Mouse (Mus musculus) urinary bladder, postnatal 36 days (tissue): ENCODE results near the gene Jag2.

ENCODE experiments used
- DNase-seq, 2 experiments: peaks; one replicate each; pipeline ENCODE4 v3.0.0; 2022; ENCODE audit warnings: low spot score in 2 of 2, mixed read lengths in 1 of 2

Gene Jag2

DNA sequence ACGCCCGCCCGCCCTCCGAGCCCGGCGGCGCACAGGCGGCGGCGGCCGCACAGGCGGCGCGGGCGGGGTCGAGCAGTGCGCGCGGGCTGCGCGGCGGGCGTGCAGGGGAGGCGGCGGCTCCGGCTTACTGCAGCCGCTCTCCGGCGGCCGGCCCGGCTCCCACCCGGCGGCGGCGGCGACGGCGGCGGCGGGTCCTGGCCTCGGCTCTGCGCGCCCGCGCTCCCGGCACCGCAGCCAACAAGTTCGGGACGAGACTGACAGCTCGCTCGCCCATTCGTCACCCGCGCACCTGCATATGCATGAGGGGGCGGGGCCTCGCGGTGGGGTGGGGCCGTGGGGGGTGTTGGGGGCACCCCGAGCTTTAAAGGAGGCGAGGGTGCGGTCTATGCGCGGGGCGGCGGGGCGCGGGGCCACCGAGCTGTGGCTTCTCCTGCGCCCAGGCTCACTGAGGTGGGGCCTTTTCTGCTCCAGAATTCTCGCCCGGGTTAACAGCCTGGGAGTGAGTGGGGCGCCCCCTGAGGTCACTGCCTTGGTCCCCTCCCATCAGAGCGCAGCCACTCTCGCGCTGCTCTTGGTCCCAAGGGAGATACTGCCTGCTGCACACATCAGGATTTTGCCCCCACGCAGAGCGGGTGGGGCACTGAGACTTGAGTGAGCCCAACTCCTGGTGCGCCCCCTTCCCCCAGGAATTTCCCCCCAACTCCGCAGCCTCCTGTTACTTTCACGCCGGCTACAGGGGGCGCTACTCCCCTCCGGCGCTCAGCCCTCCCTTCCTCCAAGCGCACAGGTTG, at the start of gene Jag2:
Gene Jag2 (minus strand): TSS at position 215 of the 791 bp plus-strand sequence.
- DNase-seq = peak in 1 of 2 experiments; percentile 68

DNA sequence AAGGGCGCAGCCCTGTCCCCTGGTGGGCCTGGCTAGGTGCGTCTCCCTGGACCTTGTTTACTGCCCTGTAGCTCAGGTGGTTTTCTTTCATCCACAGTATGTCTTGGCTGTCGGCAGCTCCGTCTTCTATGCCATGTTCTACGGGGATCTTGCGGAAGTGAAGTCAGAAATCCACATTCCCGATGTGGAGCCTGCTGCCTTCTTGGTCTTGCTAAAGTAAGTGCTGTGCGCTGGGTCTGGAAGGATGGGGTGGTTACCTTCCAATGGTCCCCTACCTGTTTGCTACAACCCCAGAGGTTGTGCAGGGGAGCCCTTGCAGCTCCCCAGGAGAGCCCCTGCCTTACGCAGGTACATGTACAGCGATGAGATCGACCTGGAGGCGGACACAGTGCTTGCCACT, 47.6 kb upstream of the Jag2 start:
- DNase-seq = no peak

DNA sequence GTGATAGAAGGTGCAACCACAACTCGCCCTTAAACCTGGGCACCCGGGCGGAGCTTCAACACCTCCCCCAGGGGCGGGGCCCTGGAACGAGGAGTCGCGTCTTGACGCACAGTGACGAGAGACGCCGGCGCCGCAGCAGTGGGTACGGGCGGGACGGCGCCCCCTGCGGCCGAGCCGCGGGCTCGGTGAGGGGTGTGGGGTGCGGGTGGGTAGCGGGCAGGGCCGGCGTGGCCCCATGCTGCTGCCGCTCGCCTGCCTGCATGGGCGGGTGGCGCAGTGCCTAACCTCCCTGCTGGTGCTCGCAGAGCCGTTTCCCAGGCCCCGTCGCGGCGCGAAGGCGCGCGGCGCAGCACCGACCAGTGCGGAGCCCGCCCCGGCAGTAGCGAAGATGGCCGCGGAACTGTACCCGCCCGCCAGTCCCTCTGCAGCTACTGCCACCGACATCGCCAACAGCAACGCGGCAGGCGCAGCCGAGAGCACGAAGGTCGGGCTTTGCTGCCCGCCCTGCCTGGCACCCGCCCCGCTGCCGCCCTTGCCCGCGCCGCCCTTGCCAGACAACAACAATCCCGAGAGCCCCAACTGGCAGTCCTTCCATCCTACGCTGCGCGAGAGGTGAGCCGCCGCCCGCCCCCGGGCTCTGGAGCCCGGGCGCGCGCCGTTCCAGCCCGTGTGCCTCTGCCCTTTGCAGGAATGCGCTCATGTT, 46.9 kb upstream of the Jag2 start, which contains the start of gene Btbd6:
Gene Btbd6 (plus strand): TSS at position 112 of the 703 bp plus-strand sequence.
- DNase-seq = peak; percentile 85 to 90

DNA sequence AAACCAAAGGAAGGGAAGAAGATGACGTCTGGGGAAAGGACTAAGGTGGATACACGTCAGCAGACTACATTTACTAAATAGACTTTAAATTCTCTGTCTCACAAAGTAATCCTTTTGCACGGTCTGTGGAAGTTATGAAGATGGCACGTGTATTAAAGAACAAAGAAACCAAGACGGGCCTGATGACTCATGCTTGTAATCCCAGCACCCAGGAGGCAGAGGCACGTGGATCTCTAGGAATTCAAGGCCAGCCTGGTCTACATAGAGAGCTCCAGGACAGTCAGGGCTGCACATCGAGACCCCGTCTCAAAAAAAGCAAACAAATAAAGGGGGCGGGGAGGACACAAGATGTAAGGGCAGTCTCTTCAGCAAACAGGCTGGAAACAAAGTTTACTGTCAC, 45.2 kb upstream of the Jag2 start:
- no peak for DNase-seq

DNA sequence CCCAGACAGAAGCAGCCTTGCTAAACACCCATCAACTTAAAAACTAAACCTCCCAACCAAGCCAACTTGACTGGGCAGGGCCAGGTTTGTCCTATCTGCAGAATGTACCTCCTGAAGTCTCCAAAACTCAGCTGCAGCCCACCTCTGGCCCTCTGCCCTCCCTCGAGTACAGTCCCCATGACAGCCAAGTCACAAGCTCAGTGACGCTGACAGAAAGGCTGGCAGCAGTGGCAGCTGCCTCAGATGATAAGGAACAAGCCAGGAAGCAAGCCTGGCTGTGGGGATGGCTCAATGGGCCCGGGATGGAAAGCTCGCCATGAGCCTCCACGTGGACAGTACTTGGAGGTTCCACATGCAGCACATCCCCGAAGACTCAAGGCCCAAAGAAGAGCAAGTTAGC, 40.0 kb upstream of the Jag2 start:
- no peak for DNase-seq

DNA sequence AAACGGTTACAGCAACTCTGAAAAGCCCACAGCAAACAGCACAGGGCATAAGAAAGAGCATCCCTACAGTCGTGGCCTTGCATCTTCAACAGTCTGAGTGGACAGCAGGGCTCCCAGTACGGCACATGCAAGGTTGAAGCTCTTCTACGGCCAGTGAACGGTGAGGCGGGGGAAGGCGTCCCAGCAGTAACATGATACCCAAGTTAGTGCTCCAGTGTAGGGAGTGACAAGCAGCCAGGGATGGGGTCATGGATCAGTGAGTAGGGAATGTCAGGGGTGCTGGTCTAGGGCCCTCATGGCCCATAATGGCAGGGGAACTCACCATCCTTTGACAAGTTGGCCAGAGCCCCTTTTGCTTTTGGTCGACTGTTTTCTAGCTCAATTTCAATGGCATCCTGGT, 39.4 kb upstream of the Jag2 start:
- no peak for DNase-seq

DNA sequence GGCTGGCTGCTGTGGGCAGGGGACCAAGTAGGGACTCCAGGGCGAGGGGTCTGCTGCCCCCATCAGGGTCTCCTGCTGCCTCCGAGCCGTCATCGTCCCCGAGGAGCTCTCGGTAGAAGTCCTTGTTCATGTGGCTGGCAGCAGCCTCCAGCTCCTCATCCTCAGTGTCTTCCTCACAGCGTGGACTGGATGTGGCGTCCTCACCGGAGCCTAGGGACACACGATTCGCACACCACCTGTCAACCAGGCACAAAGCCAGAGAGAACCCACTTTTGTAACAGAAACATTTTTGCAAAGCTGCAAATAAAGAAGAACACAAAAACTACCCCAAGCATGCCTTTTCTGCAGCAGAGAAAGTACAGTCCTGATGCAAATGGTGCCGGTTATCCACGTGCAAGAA, 36.2 kb upstream of the Jag2 start:
- no peak for DNase-seq

DNA sequence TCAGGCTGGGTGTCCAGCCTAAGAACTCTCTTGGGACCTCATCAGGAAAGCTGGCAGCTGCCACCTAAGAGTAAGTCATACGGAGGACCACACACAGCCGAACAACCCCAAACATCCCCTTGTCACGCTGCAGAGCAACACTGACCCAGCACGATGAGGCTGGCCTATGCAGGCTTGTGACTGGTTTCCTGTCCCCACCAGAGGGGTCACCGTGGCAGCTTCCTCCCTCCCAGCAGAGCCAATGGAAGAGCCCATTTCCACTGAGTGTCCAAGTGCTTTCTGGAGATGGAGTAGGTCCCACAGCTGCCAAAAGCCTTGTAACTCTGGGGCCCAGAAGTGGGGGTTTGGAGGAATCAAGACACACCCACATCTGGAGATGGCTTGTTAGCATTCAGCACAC, 32.3 kb upstream of the Jag2 start:
- DNase-seq = no peak

DNA sequence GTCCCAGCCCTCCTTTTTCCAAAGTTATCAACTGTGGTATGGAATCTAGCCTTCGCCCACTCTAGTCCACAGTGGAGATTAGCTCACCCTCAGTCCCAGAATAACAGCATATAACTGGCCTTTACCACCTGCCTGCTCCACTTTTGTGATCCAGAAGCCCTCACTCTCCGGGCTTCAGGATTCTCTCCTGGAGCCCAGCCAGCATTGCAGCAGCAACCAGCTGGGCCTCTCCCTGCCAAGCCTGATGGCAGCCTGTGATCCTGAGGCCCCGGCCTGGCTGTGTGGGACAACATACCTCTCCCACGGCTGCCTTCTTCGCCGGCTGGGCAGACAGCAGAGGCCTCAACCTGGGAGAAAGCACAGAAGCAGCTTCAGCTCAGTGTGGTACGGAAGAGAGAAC, 31.9 kb upstream of the Jag2 start:
- DNase-seq = no peak

DNA sequence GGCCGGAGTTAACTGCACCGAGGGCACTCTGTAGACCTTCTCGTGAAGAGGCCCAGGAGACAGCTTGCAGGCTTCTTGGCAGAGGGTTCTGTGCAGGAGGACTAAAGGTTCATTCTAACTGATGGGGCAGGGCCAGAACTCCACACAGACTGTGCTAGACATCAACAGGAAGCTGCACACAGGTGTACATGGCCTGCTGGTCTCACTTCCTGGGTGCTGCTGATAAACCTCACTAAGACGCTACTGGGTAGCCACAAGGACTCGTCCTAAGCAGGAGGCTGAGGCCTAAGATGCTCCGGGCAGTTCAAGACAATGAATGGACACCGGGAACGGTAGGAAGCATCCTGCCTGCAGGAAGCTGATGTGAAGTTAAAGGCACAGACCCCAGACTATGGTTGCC, 29.8 kb upstream of the Jag2 start:
- DNase-seq = no peak

DNA sequence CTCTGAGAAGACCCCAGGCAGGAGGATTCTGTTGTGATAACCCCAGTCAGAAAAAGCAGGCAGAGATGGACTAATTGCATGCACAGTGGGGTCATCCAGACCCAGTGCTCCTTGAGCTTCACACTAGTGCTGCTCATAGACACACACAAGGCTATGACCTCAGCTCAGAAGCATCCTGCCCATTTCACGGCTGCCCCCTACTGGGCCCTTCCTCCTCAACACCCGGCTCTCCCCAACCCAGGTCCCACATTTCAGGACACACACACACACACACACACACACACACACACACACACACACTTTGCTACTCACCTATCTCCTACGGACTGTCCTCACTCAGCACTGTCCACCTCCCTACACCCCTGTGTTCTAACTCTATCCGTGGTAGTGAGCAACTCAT, 28.7 kb upstream of the Jag2 start:
- peak in 1 of 2 experiments; percentile 48 for DNase-seq

DNA sequence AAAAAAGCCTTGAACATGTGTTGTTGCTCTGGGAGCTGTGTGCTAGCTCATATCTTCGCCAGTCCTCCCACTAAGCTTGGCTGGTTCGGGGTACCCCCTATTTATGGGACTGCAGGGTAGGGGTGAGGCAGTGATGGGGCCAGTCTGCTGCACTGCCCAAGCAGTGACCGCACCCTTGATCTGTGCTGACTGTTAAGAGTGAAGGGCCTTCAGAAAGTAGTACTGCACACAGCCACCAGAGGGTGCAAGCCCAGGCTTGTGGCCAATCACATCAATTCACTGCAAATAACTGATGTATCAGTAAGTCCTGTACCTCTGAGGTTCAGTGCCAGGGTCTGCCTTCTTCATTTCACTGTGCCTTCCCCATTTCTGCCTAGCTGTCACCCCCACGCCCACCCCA, 26.2 kb upstream of the Jag2 start:
- peak; percentile 71 to 81 for DNase-seq

DNA sequence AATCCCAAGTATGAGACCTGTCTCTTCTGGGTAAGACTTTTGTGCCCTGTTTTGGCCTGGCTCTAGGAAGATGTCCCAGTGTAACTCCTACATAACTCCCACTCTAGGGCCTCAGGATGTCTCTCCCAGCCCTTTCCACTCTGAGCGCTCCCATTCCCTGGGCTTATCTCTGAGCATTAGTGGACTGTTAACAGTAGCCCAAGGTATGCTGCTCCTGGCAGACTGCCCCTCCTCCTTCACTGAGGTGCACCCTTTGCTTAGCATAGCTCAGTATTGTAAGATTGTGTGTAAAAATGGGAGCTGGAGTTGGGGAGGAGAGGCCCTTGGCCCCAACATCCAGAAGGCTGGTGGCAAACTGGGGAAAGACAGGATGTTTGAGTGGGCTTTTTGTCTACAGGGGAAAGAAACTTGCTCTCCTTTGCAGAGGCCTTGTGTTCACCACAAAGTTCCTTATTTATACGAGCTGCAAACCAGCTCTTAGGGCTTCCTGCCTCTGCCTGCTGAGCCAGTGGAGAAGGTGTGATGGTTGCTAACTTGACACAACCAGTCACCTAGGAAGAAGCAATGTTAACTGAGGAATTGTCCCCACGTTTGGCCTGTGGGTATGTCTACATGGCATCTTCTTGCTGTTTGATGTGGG, 23.5 kb upstream of the Jag2 start:
- DNase-seq = no peak

DNA sequence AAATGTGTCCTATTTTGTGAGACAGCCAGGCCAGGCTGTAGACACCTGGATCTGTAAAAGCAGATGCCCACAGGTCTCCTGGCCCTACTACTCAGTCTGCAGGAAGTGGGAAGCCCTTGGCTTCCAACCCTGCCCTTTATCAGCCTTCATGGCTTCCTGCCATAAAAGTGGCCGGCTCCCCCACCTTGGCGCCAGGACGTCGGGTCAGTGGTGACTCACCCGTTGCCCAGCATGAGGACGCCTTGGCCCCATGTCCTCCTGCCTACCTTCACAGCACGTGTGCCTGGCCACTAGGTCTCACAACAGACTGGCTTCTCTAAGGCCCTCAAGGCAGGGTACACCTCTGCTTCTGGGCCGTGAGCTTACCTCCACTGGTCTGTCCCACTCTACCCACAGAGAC, 22.9 kb upstream of the Jag2 start:
- DNase-seq = peak; percentile 82 to 87

DNA sequence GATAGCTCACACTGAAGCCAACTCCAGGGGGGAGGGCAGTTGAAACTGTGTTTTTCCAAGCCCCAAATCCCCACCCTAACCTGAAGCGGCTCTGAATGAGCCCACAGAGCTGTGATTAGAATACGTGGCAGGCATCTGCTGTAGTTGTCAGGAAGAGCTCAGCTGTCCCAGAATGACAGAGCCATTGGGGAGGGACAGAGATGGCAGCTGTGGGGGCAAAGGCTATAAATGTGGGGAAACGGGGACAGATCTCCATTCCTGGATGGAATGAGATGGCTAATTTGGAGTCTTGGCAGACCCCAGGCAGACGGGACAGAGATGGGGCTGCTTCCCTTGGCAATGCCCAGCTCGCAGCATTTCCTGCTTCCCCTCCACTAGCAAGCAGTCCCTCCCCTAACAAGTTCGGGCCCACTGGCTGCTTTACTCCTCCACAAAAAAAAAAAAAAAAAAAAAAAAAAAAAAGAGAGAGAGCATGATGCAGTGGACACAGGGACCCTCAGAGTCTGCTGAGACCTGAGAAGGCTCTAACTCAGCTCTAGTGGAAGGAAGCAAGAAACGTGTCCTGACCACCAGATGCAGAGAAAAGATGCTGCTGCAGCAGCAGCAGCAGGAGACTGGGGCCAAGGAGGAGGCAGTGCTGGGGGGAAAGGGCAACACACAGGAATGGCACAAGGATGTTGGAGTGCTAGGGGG, 21.7 kb upstream of the Jag2 start:
- no peak for DNase-seq

DNA sequence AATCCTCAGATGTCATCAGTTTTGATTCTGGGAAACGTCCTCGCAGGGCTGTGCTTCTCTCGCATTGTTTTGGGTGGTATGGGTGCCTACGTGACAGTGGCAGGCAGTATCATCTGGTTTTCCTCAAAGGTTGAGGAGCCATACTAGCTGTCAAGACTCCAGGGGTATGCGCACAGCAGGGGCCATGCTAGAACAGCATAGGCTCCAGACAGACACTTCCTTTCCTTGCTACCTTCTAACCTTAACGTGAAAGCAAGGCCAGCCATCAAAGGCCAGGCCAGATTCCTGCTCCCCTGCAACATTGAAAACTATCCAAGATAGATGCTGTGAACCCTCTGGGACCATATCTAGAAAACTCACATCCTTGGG, 21.2 kb upstream of the Jag2 start:
- DNase-seq = no peak

DNA sequence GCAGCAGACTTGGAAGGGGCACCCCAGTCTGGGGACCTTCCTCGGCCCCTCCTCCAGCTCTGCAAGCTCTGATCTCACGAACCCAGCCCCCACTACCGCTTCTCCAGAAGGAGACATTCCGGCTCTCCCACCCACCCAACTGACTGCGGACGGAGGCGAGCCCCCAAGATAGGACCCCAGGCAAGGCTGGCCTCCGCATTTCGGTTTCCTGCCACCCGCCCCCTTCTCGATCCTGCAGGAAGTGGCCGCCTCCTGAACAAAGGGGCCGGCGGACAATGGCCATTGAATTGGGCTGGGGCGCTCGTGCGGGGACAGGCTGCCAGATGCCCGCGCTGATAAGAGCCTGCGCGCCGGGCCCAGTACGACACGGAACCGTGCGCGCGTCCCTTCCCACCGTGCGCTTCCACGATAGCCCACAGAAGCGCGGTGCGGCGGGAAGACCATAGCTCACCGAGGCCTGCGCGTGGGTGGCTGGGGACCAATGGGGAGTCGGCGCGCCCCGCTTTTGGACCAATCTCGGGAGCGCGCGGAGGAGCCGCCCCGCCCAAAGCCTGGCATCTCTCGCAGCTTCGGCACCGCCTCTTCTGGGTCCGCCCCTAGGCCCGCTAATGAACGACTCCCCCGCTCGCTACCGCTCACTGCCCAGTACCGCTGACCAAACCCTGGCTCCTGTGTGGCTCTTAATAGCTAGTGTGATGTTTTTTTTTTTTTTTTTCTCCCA, 20.6 kb upstream of the Jag2 start:
- peak; percentile 81 to 90 for DNase-seq

DNA sequence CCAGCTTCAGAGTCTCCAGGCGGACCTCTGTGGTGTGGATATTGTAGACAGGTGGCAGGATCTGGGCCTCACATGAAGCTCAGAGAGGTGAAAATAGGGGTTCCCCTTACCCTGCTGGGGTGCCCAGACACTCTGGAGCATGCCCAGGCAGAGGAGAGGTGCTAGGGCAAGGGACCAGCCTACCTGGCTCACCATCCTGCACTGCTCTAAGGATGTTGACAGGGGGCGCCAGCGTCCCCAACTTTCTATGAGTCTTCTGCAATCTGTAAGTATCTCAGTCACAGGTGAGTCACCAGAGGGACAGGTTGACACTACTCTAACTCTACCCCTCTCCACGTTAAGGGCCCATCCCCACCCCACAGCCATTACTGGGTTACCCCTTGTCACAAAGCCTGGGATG, 17.7 kb upstream of the Jag2 start:
- DNase-seq = no peak

DNA sequence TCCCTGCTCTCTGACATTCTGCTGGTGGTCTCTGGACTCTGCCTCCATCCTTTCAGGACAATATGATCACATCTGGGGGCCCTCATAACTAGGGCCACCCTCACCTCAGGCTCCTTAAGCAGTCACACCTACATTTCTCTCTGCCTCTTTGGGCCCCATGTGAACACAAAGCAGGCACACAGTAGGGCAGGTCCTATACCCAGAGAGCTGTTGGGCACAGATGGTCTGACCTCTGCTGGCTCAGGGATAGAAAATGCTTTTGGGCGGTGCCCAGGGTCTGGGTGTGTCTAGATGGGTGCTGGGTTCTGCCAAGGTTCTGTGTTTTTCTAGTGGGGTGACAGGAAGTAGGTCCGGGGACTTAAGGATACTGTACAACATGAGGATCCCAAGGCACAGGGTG, 14.1 kb upstream of the Jag2 start:
- DNase-seq = no peak

DNA sequence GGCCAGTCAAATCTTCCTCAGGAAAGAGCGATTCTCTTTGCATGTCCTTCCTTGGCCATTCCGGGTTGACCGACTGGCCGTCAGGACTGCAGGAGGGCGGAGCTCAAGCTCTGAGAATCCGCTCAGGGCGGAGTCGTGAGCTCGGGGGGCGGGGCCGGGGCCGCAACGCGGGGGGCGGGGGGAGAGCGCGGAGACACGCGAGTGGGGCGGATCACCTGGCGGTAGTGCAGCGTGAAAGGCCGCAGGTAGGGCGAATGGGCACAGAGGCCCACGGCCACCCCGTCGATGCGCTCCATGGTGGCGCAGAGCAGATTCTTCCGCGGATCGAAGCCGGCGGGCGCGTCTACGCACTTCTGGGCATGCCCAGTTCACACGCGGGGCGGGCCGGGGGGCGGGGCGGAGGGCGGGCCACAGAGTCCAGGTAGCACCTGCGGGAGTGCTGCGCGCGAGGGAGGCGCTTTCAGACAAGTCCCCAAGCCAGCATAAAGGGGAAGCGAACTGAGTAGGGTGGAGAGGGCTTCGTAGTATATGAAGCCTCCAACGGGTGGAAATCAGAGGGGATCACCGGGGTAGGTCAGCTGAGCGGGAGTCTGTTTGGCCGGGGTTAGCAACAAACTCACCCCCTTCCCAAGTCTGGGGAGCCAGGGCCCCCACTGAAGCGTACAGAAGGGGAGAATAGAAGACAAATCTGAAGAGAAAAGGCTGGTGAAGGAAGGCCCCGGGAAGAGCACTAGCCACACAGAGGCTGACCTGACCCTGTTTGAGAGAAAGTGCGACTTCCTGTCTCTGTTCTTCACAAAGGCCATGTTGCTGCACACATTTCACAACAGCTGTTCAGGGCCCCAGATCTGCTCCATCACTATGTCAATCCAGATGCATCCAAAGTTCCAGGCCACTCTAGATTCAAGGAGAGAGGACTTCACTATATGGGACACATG, 12.5 kb upstream of the Jag2 start, which contains the start of gene Nudt14:
Gene Nudt14 (minus strand): TSS at position 349 of the 938 bp plus-strand sequence.
- DNase-seq = peak; percentile 75 to 77
